Mouse (Mus musculus): ENCODE measurements around the gene Akap14. TPM values are rescaled to one million over a fixed set of nuclear protein-coding genes. Genes with fewer than 3 reads are reported as not detected.

Gene Akap14
- polyA plus RNA-seq, 1 experiment = not detected

DNA sequence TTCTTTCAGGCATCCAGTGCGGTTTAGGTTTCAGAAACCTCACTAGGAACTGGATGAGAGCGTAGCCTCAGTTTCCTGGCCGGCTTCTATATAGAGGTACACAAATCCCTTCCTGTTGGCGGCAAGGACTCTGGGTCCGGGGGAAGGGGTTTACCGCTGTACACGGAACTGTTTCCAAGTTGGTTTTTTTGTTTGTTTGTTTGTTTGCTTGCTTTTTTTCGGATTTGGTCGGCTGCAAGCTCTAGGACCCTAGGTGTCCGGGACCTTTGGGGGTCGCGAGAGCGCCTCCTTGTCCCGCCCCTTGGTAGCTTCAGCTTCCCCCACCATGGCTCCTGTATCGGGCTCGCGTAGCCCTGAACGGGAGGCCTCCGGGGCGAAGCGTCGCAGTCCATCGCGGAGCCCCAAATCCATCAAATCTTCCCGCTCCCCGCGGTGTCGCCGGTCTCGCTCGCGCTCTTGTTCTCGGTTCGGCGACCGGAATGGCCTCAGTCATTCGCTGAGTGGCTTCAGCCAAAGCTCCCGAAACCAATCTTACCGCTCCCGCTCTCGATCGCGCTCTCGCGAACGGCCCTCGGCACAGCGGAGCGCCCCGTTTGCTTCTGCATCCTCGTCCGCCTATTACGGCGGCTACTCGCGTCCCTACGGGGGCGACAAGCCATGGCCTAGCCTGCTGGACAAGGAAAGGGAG lies 41.8 kb downstream of the Akap14 start, which contains the start of gene Nkap:
TSS of gene Nkap (plus strand) at position 125 of the 688 bp plus-strand sequence.
- Histone ChIP-seq H3K27me3 (ENCODE audit: control insufficient read depth, insufficient read depth, low read length) (no peaks in the 10 kb centered on the region), H3K27ac (ENCODE audit: insufficient read depth, low read depth, low read length) (peak within 1 kb of the TSS; percentile 92), H3K4me3 (ENCODE audit: low read depth, low read length) (peak within 1 kb of the TSS; percentile 100), H3K36me3 (ENCODE audit: control insufficient read depth, insufficient read depth, low read length) (peaks cover 3% of the 10 kb centered on the region; the same call in 1 of the 2 replicates), H3K4me1 (ENCODE audit: control insufficient read depth, insufficient read depth, insufficient read length, low read length) (no peaks in the 10 kb centered on the region)
- TF ChIP-seq CTCF (IDR thresholded peaks at IDR 0.05; ENCODE audit: extremely low read depth, insufficient read length, insufficient replicate concordance, low read depth, low read length) (no peak), POLR2A (IDR thresholded peaks at IDR 0.05; ENCODE audit: low read depth, low read length) (peak; percentile 26; the same call in 1 of the 2 replicates)
- 16% methylated on average over 58 of the region's 58 CpGs for WGBS

DNA sequence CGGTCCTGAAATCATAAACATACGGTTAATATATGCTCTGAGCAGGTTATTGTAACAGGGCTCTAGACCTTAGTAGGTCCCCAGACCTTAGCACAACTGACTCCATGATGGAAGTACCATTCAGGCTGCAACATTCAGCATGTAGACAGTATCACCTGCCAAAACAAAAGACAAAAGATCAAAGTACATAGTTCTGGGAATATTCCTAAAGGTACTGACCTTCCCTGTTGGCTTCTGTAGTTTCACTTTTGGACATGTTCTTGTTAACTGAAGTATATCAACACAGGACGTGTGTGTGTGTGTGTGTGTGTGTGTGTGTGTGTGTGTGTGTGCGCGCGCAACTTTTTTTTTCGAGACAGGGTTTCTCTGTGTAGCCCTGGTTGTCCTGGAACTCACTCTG lies 43.1 kb downstream of the Akap14 start:
- TF ChIP-seq CTCF (IDR thresholded peaks at IDR 0.05; ENCODE audit: extremely low read depth, insufficient read length, insufficient replicate concordance, low read depth, low read length) = no peak
- TF ChIP-seq POLR2A (IDR thresholded peaks at IDR 0.05; ENCODE audit: low read depth, low read length) = no peak
- no peaks in the 10 kb centered on the region for H3K27me3 ChIP-seq (ENCODE audit: control insufficient read depth, insufficient read depth, low read length)
- WGBS = 92% methylated on average over 7 of the region's 7 CpGs

GRCm38 (mm10) chrX:37120212-37120611 lies 48.4 kb downstream of the Akap14 start:
- Histone ChIP-seq H3K4me3 (ENCODE audit: low read depth, low read length) (no peak overlapping the region), H3K27ac (ENCODE audit: insufficient read depth, low read depth, low read length) (no peak overlapping the region), H3K36me3 (ENCODE audit: control insufficient read depth, insufficient read depth, low read length) (no peaks in the 10 kb centered on the region), H3K4me1 (ENCODE audit: control insufficient read depth, insufficient read depth, insufficient read length, low read length) (no peaks in the 10 kb centered on the region), H3K27me3 (ENCODE audit: control insufficient read depth, insufficient read depth, low read length) (no peaks in the 10 kb centered on the region)
- WGBS = 61% methylated on average over 5 of the region's 5 CpGs
- TF ChIP-seq POLR2A (IDR thresholded peaks at IDR 0.05; ENCODE audit: low read depth, low read length) = no peak
- no peak for TF ChIP-seq CTCF (IDR thresholded peaks at IDR 0.05; ENCODE audit: extremely low read depth, insufficient read length, insufficient replicate concordance, low read depth, low read length)

More for the DNA sequence above, 43.1 kb downstream of the Akap14 start:
- no peak overlapping the region for H3K27ac ChIP-seq (ENCODE audit: insufficient read depth, low read depth, low read length)
- H3K36me3 ChIP-seq (ENCODE audit: control insufficient read depth, insufficient read depth, low read length) = no peaks in the 10 kb centered on the region
- no peak overlapping the region for H3K4me3 ChIP-seq (ENCODE audit: low read depth, low read length)
- H3K4me1 ChIP-seq (ENCODE audit: control insufficient read depth, insufficient read depth, insufficient read length, low read length) = no peaks in the 10 kb centered on the region

- TF ChIP-seq POLR2A (IDR thresholded peaks at IDR 0.05; ENCODE audit: low read depth, low read length) (no peak), CTCF (IDR thresholded peaks at IDR 0.05; ENCODE audit: extremely low read depth, insufficient read length, insufficient replicate concordance, low read depth, low read length) (no peak)
- H3K27me3 ChIP-seq (ENCODE audit: control insufficient read depth, insufficient read depth, low read length) = no peaks in the 10 kb centered on the region
- no peaks in the 10 kb centered on the region for H3K4me1 ChIP-seq (ENCODE audit: control insufficient read depth, insufficient read depth, insufficient read length, low read length)
- H3K4me3 ChIP-seq (ENCODE audit: low read depth, low read length) = no peak overlapping the region
- H3K27ac ChIP-seq (ENCODE audit: insufficient read depth, low read depth, low read length) = no peak overlapping the region
- 52% methylated on average over 3 of the region's 3 CpGs for WGBS
- no peaks in the 10 kb centered on the region for H3K36me3 ChIP-seq (ENCODE audit: control insufficient read depth, insufficient read depth, low read length)
Observed at GRCm38 (mm10) chrX:37119585-37119984, 49.1 kb downstream of the Akap14 start.

DNA sequence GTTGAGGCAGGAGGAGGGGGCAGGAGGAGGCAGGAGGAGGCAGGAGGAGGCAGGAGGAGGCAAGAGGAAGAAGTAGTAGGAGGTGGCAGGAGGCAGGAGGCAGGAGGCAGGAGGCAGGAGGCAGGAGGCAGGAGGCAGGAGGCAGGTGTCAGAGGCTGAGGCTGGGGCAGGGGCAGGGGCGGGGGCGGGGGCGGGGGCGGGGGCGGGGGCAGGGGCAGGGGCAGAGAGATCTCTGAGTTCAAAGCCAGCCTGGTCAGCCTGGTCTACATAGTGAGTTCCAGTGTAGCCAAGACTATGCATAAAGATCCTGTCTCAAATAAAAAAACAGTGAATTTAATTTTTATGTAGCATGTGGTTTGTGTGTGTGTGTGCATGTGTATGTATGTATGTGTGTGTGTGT lies 51.6 kb downstream of the Akap14 start:
- Histone ChIP-seq H3K4me3 (ENCODE audit: low read depth, low read length) (no peak overlapping the region), H3K27ac (ENCODE audit: insufficient read depth, low read depth, low read length) (no peak overlapping the region), H3K4me1 (ENCODE audit: control insufficient read depth, insufficient read depth, insufficient read length, low read length) (no peaks in the 10 kb centered on the region), H3K36me3 (ENCODE audit: control insufficient read depth, insufficient read depth, low read length) (no peaks in the 10 kb centered on the region), H3K27me3 (ENCODE audit: control insufficient read depth, insufficient read depth, low read length) (no peaks in the 10 kb centered on the region)
- no CpG with 5 or more reads among the region's 5 CpGs for WGBS
- no peak for TF ChIP-seq POLR2A (IDR thresholded peaks at IDR 0.05; ENCODE audit: low read depth, low read length)
- TF ChIP-seq CTCF (IDR thresholded peaks at IDR 0.05; ENCODE audit: extremely low read depth, insufficient read length, insufficient replicate concordance, low read depth, low read length) = no peak

DNA sequence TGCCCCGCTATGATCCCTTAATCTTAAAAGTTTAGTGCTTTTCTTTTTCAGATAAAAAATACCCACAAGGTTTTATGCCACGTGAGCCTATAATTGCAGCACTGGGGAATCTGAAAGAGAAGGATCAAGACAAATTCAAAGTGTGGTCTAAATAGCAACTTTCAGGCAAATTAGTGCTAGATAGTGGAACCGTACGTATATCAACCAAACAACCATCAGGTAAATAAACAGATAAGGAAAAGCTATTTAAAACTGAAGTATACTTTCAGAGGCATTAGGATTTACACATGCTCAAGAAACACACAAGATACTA lies 57.8 kb downstream of the Akap14 start:
- WGBS = 73% methylated on average over 4 of the region's 4 CpGs
- H3K36me3 ChIP-seq (ENCODE audit: control insufficient read depth, insufficient read depth, low read length) = 0 out of 2 replicates have a peak, but pooled peaks cover 2% of the 10 kb centered on the region
- no peak for TF ChIP-seq CTCF (IDR thresholded peaks at IDR 0.05; ENCODE audit: extremely low read depth, insufficient read length, insufficient replicate concordance, low read depth, low read length)
- no peak for TF ChIP-seq POLR2A (IDR thresholded peaks at IDR 0.05; ENCODE audit: low read depth, low read length)
- 0 out of 2 replicates have a peak, but pooled peaks cover 2% of the 10 kb centered on the region for H3K4me1 ChIP-seq (ENCODE audit: control insufficient read depth, insufficient read depth, insufficient read length, low read length)
- no peak overlapping the region; the same call in 1 of the 2 replicates for H3K4me3 ChIP-seq (ENCODE audit: low read depth, low read length)
- H3K27me3 ChIP-seq (ENCODE audit: control insufficient read depth, insufficient read depth, low read length) = no peaks in the 10 kb centered on the region
- no peak overlapping the region for H3K27ac ChIP-seq (ENCODE audit: insufficient read depth, low read depth, low read length)

DNA sequence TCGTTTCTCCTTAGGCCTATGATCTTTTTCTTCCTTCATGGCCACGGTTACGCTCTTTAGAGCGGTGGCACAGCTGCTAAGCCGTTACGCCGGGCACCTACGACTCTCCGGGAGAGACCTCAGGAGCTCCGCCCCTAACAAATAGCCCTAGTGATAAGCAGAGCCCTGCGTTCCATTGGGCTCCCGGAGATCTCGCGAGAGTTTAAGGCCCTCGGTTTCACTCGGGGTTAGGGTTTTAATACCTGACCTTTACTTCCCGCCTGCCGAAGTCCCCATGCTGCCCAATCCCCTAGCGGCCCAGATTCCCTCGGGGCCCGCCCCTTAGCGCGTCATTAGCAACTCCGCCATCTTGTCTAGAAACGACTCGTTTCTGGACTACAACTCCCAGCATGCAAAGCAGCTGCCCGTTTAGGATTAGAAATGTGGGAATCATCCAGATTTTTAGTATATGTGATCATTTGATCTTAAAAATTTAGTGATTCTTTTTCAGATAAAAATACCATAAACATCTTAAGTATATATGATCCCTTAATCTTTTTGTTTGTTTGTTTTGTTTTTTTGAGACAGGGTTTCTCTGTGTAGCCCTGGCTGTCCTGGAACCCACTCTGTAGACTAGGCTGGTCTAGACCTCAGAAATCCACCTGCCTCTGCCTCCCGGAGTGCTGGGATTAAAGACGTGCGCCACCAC lies 58.3 kb downstream of the Akap14 start, which contains the start of gene Upf3b:
TSS of gene Upf3b (minus strand) at position 130 of the 688 bp plus-strand sequence.
- 0 out of 2 replicates have a peak, but pooled peaks cover 2% of the 10 kb centered on the region for H3K36me3 ChIP-seq (ENCODE audit: control insufficient read depth, insufficient read depth, low read length)
- peak; percentile 57; the same call in 1 of the 2 replicates for TF ChIP-seq POLR2A (IDR thresholded peaks at IDR 0.05; ENCODE audit: low read depth, low read length)
- TF ChIP-seq CTCF (IDR thresholded peaks at IDR 0.05; ENCODE audit: extremely low read depth, insufficient read length, insufficient replicate concordance, low read depth, low read length) = no peak
- 10% methylated on average over 30 of the region's 30 CpGs for WGBS
- peak within 1 kb of the TSS; percentile 91 for H3K27ac ChIP-seq (ENCODE audit: insufficient read depth, low read depth, low read length)
- no peaks in the 10 kb centered on the region for H3K27me3 ChIP-seq (ENCODE audit: control insufficient read depth, insufficient read depth, low read length)
- H3K4me1 ChIP-seq (ENCODE audit: control insufficient read depth, insufficient read depth, insufficient read length, low read length) = 0 out of 2 replicates have a peak, but pooled peaks cover 2% of the 10 kb centered on the region
- peak within 1 kb of the TSS; percentile 94 for H3K4me3 ChIP-seq (ENCODE audit: low read depth, low read length)

Data from small intestine, adult 2 months (tissue).